Mouse (Mus musculus): ENCODE results near the gene Rps3.

GRCm38 (mm10) chr7:99427987-99428386, 55.6 kb downstream of the Rps3 start:
- TF ChIP-seq POLR2A (IDR thresholded peaks at IDR 0.05; ENCODE audit: low read depth, low read length) (no peak), CTCF (IDR thresholded peaks at IDR 0.05; ENCODE audit: borderline replicate concordance, insufficient read depth, low read length) (no peak)
